Mouse (Mus musculus) lung, embryonic 14.5 days (tissue): ENCODE results near the gene Aen. TPM values are rescaled to one million over a fixed set of nuclear protein-coding genes. Genes with fewer than 3 reads are reported as not detected.

Experiments used
- ATAC-seq: fragments of 200-750 bp; cut with Nextera tagmentation; 2 replicates; pipeline ENCODE4 v1.8.0; 2017; ENCODE audit warnings: mild to moderate bottlenecking, moderate TSS enrichment, moderate library complexity; ENCODE audit not compliant: insufficient read depth
- DNase-seq: peaks from one replicate; pipeline ENCODE4 v3.0.0-alpha.2; 2015
- H3K27ac ChIP-seq: fragments of 300-500 bp; sonication (generic); 2 replicates; pipeline ENCODE4 v1.5.1; 2014; ENCODE audit warnings: low read depth, mild to moderate bottlenecking, moderate library complexity
- H3K27me3 ChIP-seq: fragments of 300-500 bp; sonication (generic); 2 replicates; pipeline ENCODE4 v1.6.1; 2014; ENCODE audit warnings: low read length, control low read depth; ENCODE audit not compliant: insufficient read depth
- H3K36me3 ChIP-seq: fragments of 300-500 bp; sonication (generic); 2 replicates; pipeline ENCODE4 v1.6.1; 2014; ENCODE audit warnings: control low read depth; ENCODE audit not compliant: insufficient read depth
- H3K4me1 ChIP-seq: fragments of 300-500 bp; sonication (generic); 2 replicates; pipeline ENCODE4 v1.6.1; 2014; ENCODE audit warnings: antibody characterized with exemption, control low read depth; ENCODE audit not compliant: insufficient read depth
- H3K4me2 ChIP-seq: fragments of 300-500 bp; sonication (generic); 2 replicates; pipeline ENCODE4 v1.6.1; 2014; ENCODE audit warnings: mild to moderate bottlenecking
- H3K4me3 ChIP-seq: fragments of 300-500 bp; sonication (generic); 2 replicates; pipeline ENCODE4 v1.5.1; 2014; ENCODE audit warnings: low read depth, low read length
- H3K9ac ChIP-seq: fragments of 300-500 bp; sonication (generic); 2 replicates; pipeline ENCODE4 v1.6.1; 2014
- H3K9me3 ChIP-seq: fragments of 300-500 bp; sonication (generic); 2 replicates; pipeline ENCODE4 v1.6.1; 2016; ENCODE audit warnings: low read depth, low read length, control low read depth
- CTCF ChIP-seq: IDR thresholded peaks from 2 replicates; pipeline ENCODE4 v1.5.1; 2016; ENCODE audit warnings: antibody characterized with exemption, low read depth
- WGBS: fragments of 180-500 bp; shearing (Covaris S2); extraction: QIAGEN DNeasy Blood & Tissue Kit; methylation state at CpG from one replicate; pipeline ENCODE4 v1.1.7; 2014; 5-methylcytosine and 5-hydroxymethylcytosine counted together
- microRNA-seq: library from miRNA; unstranded; fragments of <30 nt; microRNA quantifications from one replicate; pipeline ENCODE4, GENCODE M21; 2016; ENCODE audit warnings: borderline number of aligned reads
- polyA plus RNA-seq: library from polyadenylated mRNA; unstranded; fragments of >200 nt; fragmentation: Nextera tagmentation; extraction: Ambion mirVana; gene quantifications from 2 replicates; pipeline ENCODE4 v1.2.1, GENCODE M21; 2014

Gene Aen
- polyA plus RNA-seq, 1 experiment from 2014 or later = 44.2 TPM

DNA sequence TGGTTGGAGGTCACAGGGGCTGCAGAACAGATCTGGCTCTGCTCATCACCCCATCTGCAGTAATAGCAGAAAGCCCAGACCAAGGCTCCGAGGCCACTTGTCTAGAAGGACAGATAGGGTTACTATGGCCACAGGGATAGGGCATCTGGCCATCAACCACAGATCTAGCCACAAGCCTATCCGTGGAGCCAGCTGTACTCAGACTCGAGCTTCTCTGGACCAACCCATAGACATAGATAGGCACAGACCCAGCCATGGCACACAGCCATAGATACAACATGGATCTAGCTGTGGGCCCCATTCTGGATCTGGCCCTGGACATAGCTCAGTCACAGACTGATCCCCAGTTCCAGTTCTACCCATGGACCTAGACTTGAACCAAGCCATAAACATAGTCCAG, 45.3 kb downstream of the Aen start:
- no peak overlapping the region for H3K9ac ChIP-seq
- no peaks in the 10 kb centered on the region for H3K27me3 ChIP-seq
- H3K4me1 ChIP-seq = no peaks in the 10 kb centered on the region
- no peak overlapping the region for H3K4me3 ChIP-seq
- no peaks in the 10 kb centered on the region for H3K9me3 ChIP-seq
- no peak overlapping the region for H3K27ac ChIP-seq
- no peak for TF ChIP-seq CTCF
- ATAC-seq (no peak), DNase-seq (no peak)
- no peak overlapping the region for H3K4me2 ChIP-seq
- H3K36me3 ChIP-seq = no peaks in the 10 kb centered on the region
- 80% methylated on average over 3 of the region's 3 CpGs for WGBS

- no peak overlapping the region for H3K4me2 ChIP-seq
- WGBS = 82% methylated on average over 2 of the region's 2 CpGs
- no peaks in the 10 kb centered on the region for H3K9me3 ChIP-seq
- H3K9ac ChIP-seq = no peak overlapping the region
- H3K4me3 ChIP-seq = no peak overlapping the region
- H3K27ac ChIP-seq = no peak overlapping the region
- no peak for DNase-seq
- ATAC-seq = no peak
- no peaks in the 10 kb centered on the region for H3K4me1 ChIP-seq
- TF ChIP-seq CTCF = no peak
- H3K27me3 ChIP-seq = no peaks in the 10 kb centered on the region
- H3K36me3 ChIP-seq = no peaks in the 10 kb centered on the region
Measured at GRCm38 (mm10) chr7:78942544-78942943, 46.9 kb downstream of the Aen start.

- DNase-seq = peak; percentile 21
- Histone ChIP-seq H3K4me3 (no peak overlapping the region), H3K4me1 (no peaks in the 10 kb centered on the region), H3K27ac (no peak overlapping the region), H3K27me3 (no peaks in the 10 kb centered on the region), H3K9me3 (no peaks in the 10 kb centered on the region), H3K4me2 (peak overlapping the region; percentile 43), H3K9ac (no peak overlapping the region), H3K36me3 (no peaks in the 10 kb centered on the region)
- WGBS = 21% methylated on average over 11 of the region's 11 CpGs
- no peak for ATAC-seq
- no peak for TF ChIP-seq CTCF
Measured at GRCm38 (mm10) chr7:78953886-78954572, 58.4 kb downstream of the Aen start.

- no peaks in the 10 kb centered on the region for H3K9me3 ChIP-seq
- WGBS = 72% methylated on average over 6 of the region's 6 CpGs
- no peak overlapping the region for H3K4me2 ChIP-seq
- H3K4me3 ChIP-seq = no peak overlapping the region
- H3K9ac ChIP-seq = no peak overlapping the region
- no peaks in the 10 kb centered on the region for H3K36me3 ChIP-seq
- H3K27ac ChIP-seq = no peak overlapping the region
- DNase-seq (no peak), ATAC-seq (no peak; the same call in 1 of the 2 replicates)
- no peaks in the 10 kb centered on the region for H3K27me3 ChIP-seq
- no peaks in the 10 kb centered on the region for H3K4me1 ChIP-seq
- no peak for TF ChIP-seq CTCF
Measured at GRCm38 (mm10) chr7:78954619-78955018, 59.0 kb downstream of the Aen start.

- Histone ChIP-seq H3K4me2 (no peak overlapping the region), H3K4me1 (no peaks in the 10 kb centered on the region), H3K4me3 (no peak overlapping the region), H3K36me3 (no peaks in the 10 kb centered on the region), H3K27ac (no peak overlapping the region), H3K9me3 (no peaks in the 10 kb centered on the region), H3K27me3 (no peaks in the 10 kb centered on the region), H3K9ac (no peak overlapping the region)
- DNase-seq (peak; percentile 14), ATAC-seq (no peak)
- TF ChIP-seq CTCF = no peak
- WGBS = 71% methylated on average over 6 of the region's 6 CpGs
Measured at GRCm38 (mm10) chr7:78955086-78955485, 59.4 kb downstream of the Aen start.

- TF ChIP-seq CTCF = no peak
- H3K4me2 ChIP-seq = no peak overlapping the region
- no peak overlapping the region for H3K4me3 ChIP-seq
- no peak overlapping the region for H3K9ac ChIP-seq
- no peaks in the 10 kb centered on the region for H3K4me1 ChIP-seq
- DNase-seq = no peak
- H3K9me3 ChIP-seq = no peaks in the 10 kb centered on the region
- no peaks in the 10 kb centered on the region for H3K27me3 ChIP-seq
- no peaks in the 10 kb centered on the region for H3K36me3 ChIP-seq
- H3K27ac ChIP-seq = no peak overlapping the region
- 68% methylated on average over 6 of the region's 6 CpGs for WGBS
- ATAC-seq = no peak
Measured at GRCm38 (mm10) chr7:78958499-78959073, 62.9 kb downstream of the Aen start.

Small RNA genes within 50 kb of the gene (microRNA-seq; reads per million reads assigned to microRNA genes)
- gene Mir7-2 = 4.0 reads per million, percentile 14 among the genes with 10 or more reads in this experiment

Other genes starting within 250 kb of the Aen start
- gene Ntrk3, start 157.8 kb upstream of the Aen start, polyA plus RNA-seq = 0.36 and 1.1 TPM in 2 replicates
- 74.5 and 77.6 TPM in 2 replicates for gene Mrps11, start 112.7 kb upstream of the Aen start, polyA plus RNA-seq
- 67.2 and 68.6 TPM in 2 replicates for gene Mrpl46, start 112.3 kb upstream of the Aen start, polyA plus RNA-seq
- 19.7 and 22.0 TPM in 2 replicates for gene Det1, start 48.6 kb upstream of the Aen start, polyA plus RNA-seq
- 2.8 and 4.0 TPM in 2 replicates for gene Isg20, start 17.6 kb downstream of the Aen start, polyA plus RNA-seq
- 0.05 and 0.19 TPM in 2 replicates for gene Acan, start 157.6 kb downstream of the Aen start, polyA plus RNA-seq
- 2.9 and 3.7 TPM in 2 replicates for gene Hapln3, start 235.2 kb downstream of the Aen start, polyA plus RNA-seq